Mouse (Mus musculus) embryonic facial prominence, embryonic 10.5 days (tissue): ENCODE measurements around the gene Abca7. TPM values are rescaled to one million over a fixed set of nuclear protein-coding genes. Genes with fewer than 3 reads are reported as not detected.

Experiments used
- DNase-seq: peaks from one replicate; pipeline ENCODE4 v3.0.0-alpha.2; 2017; ENCODE audit warnings: low spot score
- H3K27ac ChIP-seq: fragments of 300-500 bp; sonication (generic); replicated peaks from 2 replicates; pipeline ENCODE4 v1.5.1; 2016; ENCODE audit warnings: mild to moderate bottlenecking
- H3K27me3 ChIP-seq: fragments of 300-500 bp; sonication (generic); replicated peaks from 2 replicates; pipeline ENCODE4 v1.6.1; 2016; ENCODE audit warnings: low read depth, mild to moderate bottlenecking; ENCODE audit not compliant: poor library complexity, severe bottlenecking
- H3K36me3 ChIP-seq: fragments of 300-500 bp; sonication (generic); replicated peaks from 2 replicates; pipeline ENCODE4 v1.6.1; 2016; ENCODE audit warnings: mild to moderate bottlenecking, moderate library complexity
- H3K4me1 ChIP-seq: fragments of 300-500 bp; sonication (generic); 2 replicates; pipeline ENCODE4 v1.6.1; 2016
- H3K4me3 ChIP-seq: fragments of 300-500 bp; sonication (generic); 2 replicates; pipeline ENCODE4 v1.5.1; 2016; ENCODE audit warnings: mild to moderate bottlenecking, moderate library complexity
- H3K9me3 ChIP-seq: fragments of 300-500 bp; sonication (generic); 2 replicates; pipeline ENCODE4 v1.6.1; 2016; ENCODE audit warnings: mild to moderate bottlenecking
- WGBS: fragments of 180-500 bp; shearing (Covaris S2); methylation state at CpG from one replicate; pipeline ENCODE4 v1.1.7; 2016; 5-methylcytosine and 5-hydroxymethylcytosine counted together
- polyA plus RNA-seq: library from polyadenylated mRNA; unstranded; fragments of >200 nt; fragmentation: Nextera tagmentation; extraction: Ambion mirVana; gene quantifications from 2 replicates; pipeline ENCODE4 v1.2.1, GENCODE M21; 2016

The Abca7 gene
- polyA plus RNA-seq, 1 experiment from 2014 or later: 3.2 TPM

DNA sequence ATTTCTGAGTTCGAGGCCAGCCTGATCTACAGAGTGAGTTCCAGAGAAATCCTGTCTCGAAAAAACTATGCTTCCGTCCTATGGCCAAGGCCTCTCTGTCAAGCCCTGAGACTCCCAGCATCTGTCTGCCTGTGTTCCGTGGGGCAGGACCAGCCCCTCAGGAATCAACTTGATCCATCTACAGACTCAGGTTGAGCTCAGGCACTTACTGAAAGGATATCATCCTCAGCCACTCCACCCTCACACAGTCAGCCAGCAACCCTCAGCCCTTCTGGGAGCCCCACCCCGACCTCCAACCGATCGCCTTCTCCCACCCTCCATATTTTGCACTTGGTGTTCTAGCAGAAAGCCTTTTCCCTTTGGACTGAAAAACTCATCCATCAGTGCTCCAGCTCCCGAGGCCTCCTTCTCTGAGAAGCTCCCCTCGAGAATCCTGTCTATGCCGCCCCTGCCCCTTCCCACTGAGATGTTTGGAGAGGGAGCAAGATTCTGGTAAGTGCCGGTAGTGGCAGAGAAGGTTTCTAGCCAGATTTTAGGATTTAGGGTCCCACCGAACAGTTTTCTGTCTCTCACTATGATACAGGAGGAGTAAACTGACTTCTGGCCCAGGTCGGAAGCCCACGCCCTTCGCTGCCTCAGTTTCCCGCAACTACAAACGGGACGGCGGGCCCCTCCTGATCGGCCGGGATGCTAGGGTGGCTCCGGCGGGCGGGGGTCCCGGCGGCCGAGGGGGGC is 8.4 kb upstream of the Abca7 start:
- Histone ChIP-seq H3K4me1 (peaks cover 60% of the 10 kb centered on the region), H3K9me3 (peaks cover 9% of the 10 kb centered on the region; the same call in 1 of the 2 replicates), H3K4me3 (peak overlapping the region; percentile 69), H3K36me3 (peaks cover 25% of the 10 kb centered on the region), H3K27me3 (peaks cover 36% of the 10 kb centered on the region), H3K27ac (peak overlapping the region; percentile 90)
- peak; percentile 48 for DNase-seq
- WGBS: 10% methylated on average over 27 of the region's 27 CpGs

DNA sequence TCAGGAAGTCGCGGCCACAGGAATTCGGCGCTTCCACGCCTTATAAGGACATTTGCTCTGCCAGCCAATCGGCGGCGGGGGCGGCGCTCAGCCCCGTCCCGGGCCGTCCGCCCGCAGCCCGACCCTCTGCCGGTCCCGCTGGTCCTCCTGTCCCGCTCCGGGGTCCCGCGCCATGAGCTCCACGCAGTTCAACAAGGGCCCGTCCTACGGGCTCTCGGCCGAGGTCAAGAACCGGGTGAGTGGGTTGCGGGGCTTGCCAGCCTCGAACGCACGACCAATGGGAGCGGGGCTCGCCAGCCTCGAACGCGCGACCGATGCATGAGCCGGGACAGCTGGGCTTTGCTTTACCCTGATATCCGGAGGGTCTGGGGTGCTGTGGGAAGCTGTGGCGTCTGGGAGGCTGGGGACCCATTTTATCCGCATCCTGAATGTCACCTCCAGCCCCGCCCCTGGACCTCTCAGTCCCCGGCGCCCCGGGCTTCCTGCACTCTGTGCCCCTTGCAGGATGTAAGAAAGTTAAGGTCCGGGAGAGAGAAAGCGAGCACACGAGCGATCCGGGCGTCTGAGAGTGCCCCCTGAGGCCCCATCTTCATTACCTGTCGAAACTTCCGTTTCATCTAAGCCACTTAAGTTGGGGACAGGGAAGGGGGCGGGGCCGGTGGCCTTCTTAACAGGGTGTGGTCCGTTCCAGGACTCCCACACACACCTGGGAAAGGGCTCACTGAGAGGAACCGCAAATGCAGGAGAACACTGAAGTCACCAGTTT is 7.6 kb upstream of the Abca7 start, which contains the start of gene Cnn2:
Cnn2 (plus strand) TSS at position 79 of the 766 bp plus-strand sequence.
- Histone ChIP-seq H3K27me3 (peaks cover 36% of the 10 kb centered on the region), H3K27ac (peak within 1 kb of the TSS; percentile 90), H3K4me3 (peak within 1 kb of the TSS; percentile 69), H3K9me3 (peaks cover 9% of the 10 kb centered on the region; the same call in 1 of the 2 replicates), H3K36me3 (peaks cover 32% of the 10 kb centered on the region), H3K4me1 (peaks cover 53% of the 10 kb centered on the region)
- WGBS: under 1% methylated on average over 59 of the region's 59 CpGs
- DNase-seq: peak; percentile 87

DNA sequence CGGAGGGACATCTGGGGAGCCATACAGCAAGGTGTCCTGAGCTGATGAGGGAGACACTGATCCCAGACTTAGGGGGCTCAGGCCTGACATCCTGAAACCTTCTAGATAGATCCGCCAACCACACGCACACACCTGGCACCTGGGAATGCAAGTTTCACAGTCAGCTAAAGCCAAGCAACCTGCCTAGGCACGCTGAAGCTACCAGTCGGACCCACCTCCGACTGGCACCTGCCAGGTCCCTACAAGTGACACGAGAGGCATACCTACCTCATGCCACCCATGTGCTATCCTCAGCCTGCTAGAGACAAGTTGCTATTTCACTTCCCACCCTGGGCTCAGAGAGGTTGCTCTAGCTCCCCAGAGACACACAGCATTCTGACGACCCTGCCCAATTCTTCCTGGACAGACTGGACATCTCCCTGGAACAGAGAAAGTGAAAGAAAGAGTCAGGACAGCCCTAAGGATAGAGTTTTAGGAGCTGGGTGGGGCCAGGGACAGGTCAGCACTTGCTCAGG is 7.0 kb upstream of the Abca7 start:
- Histone ChIP-seq H3K4me1 (peaks cover 53% of the 10 kb centered on the region), H3K4me3 (peak overlapping the region; percentile 69), H3K9me3 (peaks cover 9% of the 10 kb centered on the region; the same call in 1 of the 2 replicates), H3K27me3 (peaks cover 36% of the 10 kb centered on the region), H3K27ac (peak overlapping the region; percentile 90), H3K36me3 (peaks cover 39% of the 10 kb centered on the region)
- 28% methylated on average over 8 of the region's 8 CpGs for WGBS
- no peak for DNase-seq

DNA sequence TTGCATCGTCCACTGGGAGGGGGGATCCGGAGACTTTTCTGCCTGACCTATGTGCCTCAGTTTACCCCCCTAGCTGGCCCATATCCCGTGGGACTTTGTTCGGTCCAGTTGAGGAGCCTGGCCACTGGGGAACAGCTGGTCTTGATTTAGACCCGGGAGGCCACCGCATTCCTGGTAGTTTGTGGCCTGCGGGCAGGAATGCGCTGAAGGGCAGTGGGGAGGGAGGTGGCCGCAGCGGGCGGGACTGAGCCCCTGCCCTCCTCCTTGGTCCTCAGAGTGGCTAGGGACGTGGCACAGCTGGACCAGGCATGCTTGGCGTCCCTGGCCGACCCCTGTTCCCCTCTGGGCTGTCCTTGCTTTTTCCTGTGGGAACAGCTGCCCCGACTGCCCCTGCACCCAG is 6.4 kb upstream of the Abca7 start:
- H3K27me3 ChIP-seq: peaks cover 36% of the 10 kb centered on the region
- peak; percentile 82 for DNase-seq

DNA sequence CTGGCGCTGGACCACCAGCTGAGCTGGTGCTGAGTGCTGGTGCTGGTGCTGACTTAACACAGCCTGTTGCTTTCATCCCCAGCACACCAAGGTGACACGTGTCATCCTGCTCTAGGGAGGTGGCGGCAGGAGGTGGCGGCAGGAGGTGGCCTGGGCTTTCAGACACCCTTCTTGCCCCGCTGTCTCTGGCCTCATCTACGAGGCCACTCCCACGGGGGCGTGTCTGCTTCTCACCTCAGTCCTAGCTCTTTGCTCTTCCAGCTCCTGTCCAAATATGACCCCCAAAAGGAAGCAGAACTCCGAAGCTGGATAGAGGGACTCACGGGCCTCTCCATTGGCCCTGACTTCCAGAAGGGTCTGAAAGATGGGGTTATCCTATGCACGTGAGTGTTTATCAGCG is 5.2 kb upstream of the Abca7 start:
- Histone ChIP-seq H3K27ac (no peak overlapping the region), H3K27me3 (peaks cover 36% of the 10 kb centered on the region), H3K9me3 (peaks cover 9% of the 10 kb centered on the region; the same call in 1 of the 2 replicates), H3K4me1 (peaks cover 50% of the 10 kb centered on the region), H3K4me3 (peak overlapping the region; percentile 69; the same call in 1 of the 2 replicates), H3K36me3 (peaks cover 52% of the 10 kb centered on the region)
- DNase-seq: no peak
- 69% methylated on average over 12 of the region's 12 CpGs for WGBS

More for the DNA sequence above, 6.4 kb upstream of the Abca7 start:
- Histone ChIP-seq H3K4me1 (peaks cover 53% of the 10 kb centered on the region), H3K4me3 (peak overlapping the region; percentile 69), H3K27ac (peak overlapping the region; percentile 90), H3K36me3 (peaks cover 44% of the 10 kb centered on the region), H3K9me3 (peaks cover 9% of the 10 kb centered on the region; the same call in 1 of the 2 replicates)
- WGBS: 6% methylated on average over 15 of the region's 15 CpGs

DNA sequence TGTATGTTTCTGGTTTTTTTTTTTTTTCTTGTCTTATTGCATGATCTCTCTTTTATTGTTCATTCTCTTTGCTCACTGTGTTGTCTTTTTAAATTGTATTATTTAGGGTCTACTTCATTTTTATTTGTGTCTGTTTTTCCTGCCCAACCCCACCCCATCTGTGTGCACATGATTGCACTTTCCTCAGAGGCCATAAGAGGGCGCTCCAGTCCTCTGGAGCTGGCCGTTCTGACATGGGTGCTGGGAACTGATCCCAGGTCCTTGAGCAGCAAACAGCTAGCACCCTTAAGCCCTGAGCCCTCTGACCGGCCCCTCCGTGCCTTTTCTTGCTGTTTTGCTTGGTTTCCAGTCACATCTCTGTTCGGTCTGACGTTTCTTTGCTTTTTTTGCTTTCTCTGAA is 4.7 kb upstream of the Abca7 start:
- peaks cover 9% of the 10 kb centered on the region; the same call in 1 of the 2 replicates for H3K9me3 ChIP-seq
- H3K27ac ChIP-seq: no peak overlapping the region
- 0 out of 2 replicates have a peak overlapping the region, but pooled peaks have one; percentile 69 for H3K4me3 ChIP-seq
- WGBS: 87% methylated on average over 6 of the region's 6 CpGs
- DNase-seq: no peak
- H3K27me3 ChIP-seq: peaks cover 36% of the 10 kb centered on the region
- H3K4me1 ChIP-seq: peaks cover 49% of the 10 kb centered on the region
- peaks cover 52% of the 10 kb centered on the region for H3K36me3 ChIP-seq

DNA sequence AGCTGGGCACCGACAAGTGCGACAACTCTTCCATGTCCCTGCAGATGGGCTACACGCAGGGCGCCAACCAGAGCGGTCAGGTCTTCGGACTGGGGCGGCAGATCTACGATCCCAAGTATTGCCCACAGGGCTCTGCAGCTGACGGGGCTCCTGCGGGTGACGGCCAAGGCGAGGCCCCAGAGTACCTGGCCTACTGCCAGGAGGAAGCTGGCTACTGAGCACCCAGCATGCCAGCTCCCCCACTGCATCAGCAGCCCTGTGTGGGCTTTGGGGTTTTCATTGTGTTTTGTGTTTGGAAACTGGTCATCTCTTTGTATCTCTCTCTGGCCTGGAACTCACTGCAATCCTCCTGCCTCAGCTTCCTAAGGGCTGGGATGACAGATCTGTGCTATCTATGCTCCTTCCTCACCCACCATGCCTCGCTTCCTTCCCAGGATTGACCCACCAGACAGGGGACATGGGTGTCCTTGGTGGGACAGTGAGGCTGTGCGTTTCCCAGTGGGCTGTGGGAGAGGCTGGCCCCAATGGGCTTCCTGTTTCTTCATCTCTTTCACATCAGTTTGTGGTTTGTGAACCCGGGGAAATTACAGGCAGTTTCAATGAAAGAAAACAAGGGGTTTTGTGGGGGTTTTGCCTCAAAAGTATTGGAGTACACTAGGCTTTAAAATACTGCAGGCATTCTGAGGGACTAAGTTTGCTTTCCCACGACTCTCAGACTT is 1.7 kb upstream of the Abca7 start:
- Histone ChIP-seq H3K4me3 (no peak overlapping the region), H3K36me3 (peaks cover 52% of the 10 kb centered on the region)

DNA sequence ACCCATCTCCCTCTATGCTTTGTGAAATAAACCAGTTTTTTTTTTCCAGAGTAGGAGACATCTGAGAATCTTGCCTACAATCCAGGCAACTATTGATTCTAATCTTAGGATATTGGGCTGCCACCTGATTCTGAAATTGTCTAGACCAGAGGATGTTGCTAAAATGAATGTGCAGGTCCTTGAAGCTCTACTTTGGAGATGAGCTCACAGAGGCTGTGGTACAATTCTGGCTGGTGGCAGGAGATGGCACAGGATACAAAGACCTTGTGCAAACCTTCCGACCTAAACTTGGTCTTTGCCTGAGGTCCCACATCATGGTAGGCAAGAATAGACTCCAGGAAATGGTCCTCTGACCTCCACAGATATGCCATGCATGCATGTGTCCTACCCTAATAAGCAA is 658 bp upstream of the Abca7 start:
- H3K27ac ChIP-seq: no peak overlapping the region; the same call in 1 of the 2 replicates
- peaks cover 33% of the 10 kb centered on the region for H3K4me1 ChIP-seq
- H3K9me3 ChIP-seq: peaks cover 9% of the 10 kb centered on the region; the same call in 1 of the 2 replicates
- peaks cover 35% of the 10 kb centered on the region for H3K27me3 ChIP-seq
- no peak for DNase-seq
- H3K36me3 ChIP-seq: peaks cover 51% of the 10 kb centered on the region
- WGBS: 87% methylated on average over 1 of the region's 1 CpGs
- peak overlapping the region; percentile 68; the same call in 1 of the 2 replicates for H3K4me3 ChIP-seq

More for the DNA sequence above, 1.7 kb upstream of the Abca7 start:
- Histone ChIP-seq H3K4me1 (peaks cover 40% of the 10 kb centered on the region), H3K27me3 (peaks cover 31% of the 10 kb centered on the region), H3K9me3 (peaks cover 9% of the 10 kb centered on the region; the same call in 1 of the 2 replicates), H3K27ac (no peak overlapping the region)
- WGBS: 93% methylated on average over 16 of the region's 16 CpGs
- DNase-seq: no peak

DNA sequence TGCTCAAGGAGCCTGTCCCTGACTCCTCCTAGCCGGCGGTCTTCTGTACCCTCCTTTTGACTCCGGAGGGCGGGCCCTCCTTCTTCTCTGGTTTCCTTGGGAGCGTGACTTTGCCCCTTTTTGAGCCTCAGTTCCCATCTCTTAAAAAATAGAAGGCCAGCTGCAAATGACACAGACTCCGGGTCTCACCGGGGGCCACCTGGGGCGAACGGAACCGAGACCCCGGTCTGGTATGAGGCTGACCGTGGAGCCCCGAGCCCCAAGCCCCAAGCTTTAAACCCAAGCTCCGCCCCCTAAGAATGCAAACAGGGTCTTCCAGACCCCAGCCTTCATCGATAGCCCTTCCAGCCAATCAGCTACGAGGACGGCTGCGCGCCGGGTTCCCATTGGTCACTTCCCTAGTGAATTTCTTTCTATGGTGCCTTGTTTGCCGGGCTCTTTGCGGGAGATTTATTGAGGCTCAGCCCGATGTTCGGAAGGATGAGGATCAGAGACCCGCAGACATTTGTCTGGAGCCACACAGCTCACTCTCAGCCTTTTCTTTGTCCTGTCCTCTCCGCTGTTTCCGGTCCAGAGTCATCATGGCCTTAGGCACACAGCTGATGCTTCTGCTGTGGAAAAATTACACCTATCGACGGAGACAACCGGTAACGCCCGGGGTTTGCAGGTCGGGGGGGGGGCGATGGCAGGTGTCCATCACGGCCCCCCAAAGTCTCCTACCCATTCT is 903 bp downstream of the Abca7 start:
- Histone ChIP-seq H3K27me3 (peaks cover 50% of the 10 kb centered on the region), H3K4me3 (peak overlapping the region; percentile 68), H3K36me3 (peaks cover 35% of the 10 kb centered on the region), H3K27ac (peak overlapping the region; percentile 82), H3K4me1 (peaks cover 32% of the 10 kb centered on the region), H3K9me3 (no peaks in the 10 kb centered on the region)
- DNase-seq: peak; percentile 92
- under 1% methylated on average over 35 of the region's 35 CpGs for WGBS

DNA sequence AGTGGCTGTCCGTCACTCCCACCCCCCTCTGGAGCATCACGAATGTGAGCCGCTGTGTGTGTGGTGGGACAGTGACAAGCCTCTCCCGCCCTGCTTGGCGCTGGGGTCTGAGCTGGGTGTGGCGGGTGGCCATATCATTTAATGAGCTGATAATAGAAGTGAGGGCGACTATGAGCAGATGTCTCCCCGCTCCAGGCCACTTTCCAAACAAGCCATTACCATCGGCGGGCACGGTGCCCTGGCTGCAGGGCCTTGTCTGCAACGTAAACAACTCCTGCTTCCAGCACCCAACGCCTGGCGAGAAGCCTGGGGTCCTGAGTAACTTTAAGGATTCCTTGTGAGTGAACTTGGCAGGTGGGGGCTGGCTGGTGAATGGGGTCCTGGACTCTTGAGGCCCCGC is 1.5 kb downstream of the Abca7 start:
- 7% methylated on average over 15 of the region's 15 CpGs for WGBS
- H3K4me1 ChIP-seq: peaks cover 39% of the 10 kb centered on the region
- H3K4me3 ChIP-seq: peak overlapping the region; percentile 68
- H3K9me3 ChIP-seq: no peaks in the 10 kb centered on the region
- no peak for DNase-seq
- peaks cover 56% of the 10 kb centered on the region for H3K27me3 ChIP-seq
- H3K36me3 ChIP-seq: peaks cover 29% of the 10 kb centered on the region
- H3K27ac ChIP-seq: peak overlapping the region; percentile 82

DNA sequence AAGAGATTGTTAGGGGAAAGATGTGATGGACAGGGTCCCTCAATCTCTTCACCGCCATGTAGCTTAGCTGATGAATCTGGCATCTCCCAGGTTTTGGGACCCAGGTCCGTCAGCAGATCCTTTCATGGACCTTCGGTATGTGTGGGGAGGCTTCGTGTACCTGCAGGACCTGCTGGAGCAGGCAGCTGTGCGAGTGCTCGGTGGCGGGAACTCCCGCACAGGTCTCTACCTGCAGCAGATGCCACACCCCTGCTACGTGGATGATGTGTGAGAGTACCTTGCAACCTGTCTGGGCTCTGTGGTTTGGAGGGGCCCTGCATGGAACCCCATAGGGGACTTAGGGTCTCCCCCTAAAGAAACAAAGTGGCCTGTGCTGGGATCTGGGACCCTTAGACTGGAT is 5.7 kb downstream of the Abca7 start:
- Histone ChIP-seq H3K4me1 (peaks cover 45% of the 10 kb centered on the region), H3K4me3 (0 out of 2 replicates have a peak overlapping the region, but pooled peaks have one; percentile 13), H3K27me3 (peaks cover 88% of the 10 kb centered on the region), H3K36me3 (no peaks in the 10 kb centered on the region), H3K27ac (no peak overlapping the region), H3K9me3 (no peaks in the 10 kb centered on the region)
- 79% methylated on average over 9 of the region's 9 CpGs for WGBS
- DNase-seq: no peak
